8 mouse cellular contexts compared by ENCODE assay signal in the genomic region with DNA sequence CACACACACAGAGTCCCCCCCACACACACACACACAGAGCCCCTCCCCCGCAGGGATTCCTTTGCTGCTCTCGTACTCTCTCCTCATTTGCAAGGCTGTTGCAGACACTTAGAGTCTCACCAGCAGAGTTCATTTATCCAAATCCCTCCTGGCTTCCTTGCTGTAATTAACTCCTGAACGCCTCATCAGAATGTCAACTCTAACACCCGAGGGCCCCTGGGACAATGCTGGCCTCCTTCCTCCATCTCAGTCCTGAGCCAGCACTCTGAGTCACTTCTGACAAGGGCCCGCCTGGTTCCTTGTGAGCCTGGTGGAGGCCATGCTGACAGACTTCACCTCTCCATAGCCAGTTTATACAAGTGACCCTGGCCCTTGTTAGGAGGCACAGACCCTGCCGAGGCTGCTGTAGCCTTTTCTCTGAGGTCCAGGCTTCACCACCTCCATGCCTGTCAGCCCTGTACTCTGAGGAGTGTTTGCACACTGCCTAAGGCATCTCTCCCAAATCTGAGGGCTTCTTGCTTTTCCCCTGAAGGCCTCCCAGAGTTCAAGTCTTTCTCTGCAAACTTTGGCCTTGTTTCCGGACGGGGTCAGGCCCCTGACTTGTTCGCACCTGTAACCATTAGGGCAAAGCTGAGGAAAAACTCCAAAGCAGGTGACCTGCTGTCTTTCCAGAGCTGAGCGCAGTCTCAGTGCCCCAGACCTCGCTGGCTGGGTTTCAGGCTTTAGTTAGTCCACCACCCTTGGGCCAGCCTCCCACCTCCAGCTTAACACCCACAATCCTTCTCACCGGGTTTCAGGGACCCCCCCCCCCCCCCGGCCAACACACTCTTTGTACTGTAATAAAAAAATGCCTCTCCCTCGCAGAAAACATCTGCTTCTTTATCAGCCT. TPM values are rescaled to one million over a fixed set of nuclear protein-coding genes. Genes with fewer than 3 reads are reported as not detected.
DNase-seq lines count a peak whose midpoint lies in the region; ATAC-seq and TF ChIP-seq lines count a peak whose summit lies in the region.

No protein-coding gene starts in this region.

- H3K36me3 ChIP-seq in thymus, adult 2 months (ENCODE audit: control insufficient read depth, insufficient read depth, low read length): no peaks in the 10 kb centered on the region
- no peaks in the 10 kb centered on the region for H3K36me3 ChIP-seq in hindbrain, postnatal 0 days (ENCODE audit: insufficient read depth, low read length)
- no peaks in the 10 kb centered on the region for H3K36me3 ChIP-seq in stomach, embryonic 16.5 days (ENCODE audit: control insufficient read depth, insufficient read depth, low read length)

- no peak for DNase-seq in thymus, adult 2 months
- DNase-seq in thymus, postnatal 10 days (ENCODE audit: low spot score in 2 of 2): no peak
- DNase-seq in cerebellum, postnatal 36 days: peak; percentile 57 to 61
- peak; percentile 64 to 70 for DNase-seq in gastrocnemius, postnatal 36 days
- peak; percentile 75 for DNase-seq in hindbrain, postnatal 0 days (ENCODE audit: low spot score)
- DNase-seq in lung, postnatal 25 days (ENCODE audit: low spot score): peak; percentile 26
- DNase-seq in layer of hippocampus, adult 18-20 months (ENCODE audit: low spot score in 2 of 2): no peak

- peaks cover 10% of the 10 kb centered on the region for H3K4me1 ChIP-seq in thymus, adult 2 months (replicated peaks; ENCODE audit: control insufficient read depth, insufficient read depth, low read length)
- H3K4me1 ChIP-seq in hindbrain, postnatal 0 days (ENCODE audit: insufficient read depth, low read length): no peaks in the 10 kb centered on the region
- H3K4me1 ChIP-seq in stomach, embryonic 16.5 days (ENCODE audit: control insufficient read depth, insufficient read depth, low read length): peaks cover 20% of the 10 kb centered on the region

- no peak overlapping the region for H3K4me3 ChIP-seq in thymus, adult 2 months (ENCODE audit: control insufficient read depth, insufficient read depth, low read length)
- H3K4me3 ChIP-seq in hindbrain, postnatal 0 days (ENCODE audit: low read length): no peak overlapping the region
- H3K4me3 ChIP-seq in stomach, embryonic 16.5 days (replicated peaks; ENCODE audit: low read length): no peak overlapping the region

- intact Hi-C loops in gastrocnemius, postnatal 36 days (cut with DNase I): no loop called here

- H3K9ac ChIP-seq in hindbrain, postnatal 0 days (replicated peaks; ENCODE audit: low read length): no peak overlapping the region
- no peak overlapping the region; the same call in 1 of the 2 replicates for H3K9ac ChIP-seq in stomach, embryonic 16.5 days (ENCODE audit: low read length)

- TF ChIP-seq CTCF in thymus, adult 2 months (IDR thresholded peaks at IDR 0.05; ENCODE audit: borderline replicate concordance, control insufficient read depth, extremely low read depth, insufficient read depth, low read length, poor library complexity): no peak
- TF ChIP-seq CTCF in hindbrain, postnatal 0 days (IDR thresholded peaks at IDR 0.05; ENCODE audit: low read depth): no peak

- no peaks in the 10 kb centered on the region for H3K9me3 ChIP-seq in hindbrain, postnatal 0 days (ENCODE audit: low read length)
- no peaks in the 10 kb centered on the region for H3K9me3 ChIP-seq in stomach, embryonic 16.5 days (replicated peaks; ENCODE audit: control insufficient read depth, low read length)

- peak overlapping the region; percentile 24; the same call in 1 of the 2 replicates for H3K27ac ChIP-seq in thymus, adult 2 months (ENCODE audit: control insufficient read depth, insufficient read depth, low read length)
- H3K27ac ChIP-seq in hindbrain, postnatal 0 days: peak overlapping the region; percentile 28
- peak overlapping the region; percentile 70 for H3K27ac ChIP-seq in stomach, embryonic 16.5 days (ENCODE audit: low read length)

- WGBS in thymus, adult 2 months: 64% methylated on average over 14 of the region's 14 CpGs
- WGBS in hindbrain, postnatal 0 days: 32% methylated on average over 14 of the region's 14 CpGs
- WGBS in stomach, embryonic 16.5 days: 34% methylated on average over 14 of the region's 14 CpGs

- no peak overlapping the region for H3K4me2 ChIP-seq in hindbrain, postnatal 0 days (ENCODE audit: low read depth, low read length)
- no peak overlapping the region for H3K4me2 ChIP-seq in stomach, embryonic 16.5 days (ENCODE audit: low read depth, low read length)

- no peaks in the 10 kb centered on the region for H3K27me3 ChIP-seq in thymus, adult 2 months (ENCODE audit: control insufficient read depth, insufficient read depth, low read length)
- H3K27me3 ChIP-seq in hindbrain, postnatal 0 days (ENCODE audit: insufficient read depth, low read length): no peaks in the 10 kb centered on the region
- H3K27me3 ChIP-seq in stomach, embryonic 16.5 days (ENCODE audit: control insufficient read depth, insufficient read depth, low read length): no peaks in the 10 kb centered on the region

- peak; percentile 82 for ATAC-seq in hindbrain, postnatal 0 days
- peak; percentile 82 for ATAC-seq in stomach, embryonic 16.5 days (ENCODE audit: insufficient read depth, low FRiP score)

- no peak for TF ChIP-seq POLR2A in thymus, adult 2 months (IDR thresholded peaks at IDR 0.05; ENCODE audit: control insufficient read depth, extremely low read depth, insufficient read depth, low read length, poor library complexity)

RNA-seq across cellular contexts. Expression of a gene that starts 45.4 kb away (rescaled TPM):
- polyA plus RNA-seq in thymus, adult 2 months (2012; rRNA removed): 5.5 and 6.2 TPM in 2 replicates
- 1 to 10 TPM; 4.9 to 5.3 TPM for total RNA-seq in gastrocnemius, postnatal 36 days (2021)
- 5.5 and 8.0 TPM in 2 replicates for total RNA-seq in hindbrain, postnatal 0 days (2014; rRNA removed)
- 8.9 and 9.4 TPM in 2 replicates for polyA plus RNA-seq in hindbrain, postnatal 0 days (2015; fragmentation: Nextera tagmentation; extraction: Ambion mirVana)
- polyA plus RNA-seq in stomach, embryonic 16.5 days (2015; fragmentation: Nextera tagmentation; extraction: Ambion mirVana): 5.0 and 5.1 TPM in 2 replicates
- 1 to 10 TPM; 8.0 to 8.5 TPM for total RNA-seq in layer of hippocampus, adult 18-20 months (2021)

RNA-seq across cellular contexts. Expression of a gene that starts 45.7 kb away (rescaled TPM):
- 30.9 and 33.8 TPM in 2 replicates for polyA plus RNA-seq in thymus, adult 2 months (2012; rRNA removed)
- total RNA-seq in gastrocnemius, postnatal 36 days (2021): 1 to 10 TPM; 1.4 to 2.1 TPM
- total RNA-seq in hindbrain, postnatal 0 days (2014; rRNA removed): 5.2 and 5.9 TPM in 2 replicates
- polyA plus RNA-seq in hindbrain, postnatal 0 days (2015; fragmentation: Nextera tagmentation; extraction: Ambion mirVana): 5.3 and 5.7 TPM in 2 replicates
- 12.1 TPM in 2 replicates for polyA plus RNA-seq in stomach, embryonic 16.5 days (2015; fragmentation: Nextera tagmentation; extraction: Ambion mirVana)
- total RNA-seq in layer of hippocampus, adult 18-20 months (2021): 1 to 10 TPM; 3.5 to 4.8 TPM

RNA-seq across cellular contexts. Expression of a gene that starts 55.5 kb away (rescaled TPM):
- 20.8 and 25.5 TPM in 2 replicates for polyA plus RNA-seq in thymus, adult 2 months (2012; rRNA removed)
- 1 to 10 TPM; 1.4 to 2.1 TPM for total RNA-seq in gastrocnemius, postnatal 36 days (2021)
- total RNA-seq in hindbrain, postnatal 0 days (2014; rRNA removed): 40.4 and 40.9 TPM in 2 replicates
- polyA plus RNA-seq in hindbrain, postnatal 0 days (2015; fragmentation: Nextera tagmentation; extraction: Ambion mirVana): 11.5 and 12.5 TPM in 2 replicates
- polyA plus RNA-seq in stomach, embryonic 16.5 days (2015; fragmentation: Nextera tagmentation; extraction: Ambion mirVana): 7.7 and 8.7 TPM in 2 replicates
- total RNA-seq in layer of hippocampus, adult 18-20 months (2021): 10 to 100 TPM; 50.9 to 53.0 TPM

Comparison
In these comparisons a context has a peak if more than half of its experiments do, and no peak if none do; other contexts are left out.
1. DNase-seq: peak in cerebellum, postnatal 36 days (2 of 2), gastrocnemius, postnatal 36 days (2 of 2), hindbrain, postnatal 0 days (single experiment) and lung, postnatal 25 days (single experiment); none in thymus, adult 2 months (single experiment), thymus, postnatal 10 days (0 of 2) and layer of hippocampus, adult 18-20 months (0 of 2).
2. RNA of a gene that starts 55.5 kb away (total RNA-seq): 50.9 to 53.0 TPM in layer of hippocampus, adult 18-20 months and 40.4 to 40.9 TPM in hindbrain, postnatal 0 days; 1.4 to 2.1 TPM in gastrocnemius, postnatal 36 days; every median in the first group is over 10 times any median in the second.
3. Peak in every context shown above with its lines, with median percentiles within 50 percentile points of each other: H3K27ac ChIP-seq.